Mouse (Mus musculus) NIH3T3 (cell line): Measurements from ENCODE around the gene Car7.

ENCODE experiments used
- DNase-seq: peaks from one replicate; pipeline ENCODE4 v3.0.0-alpha.2; 2012; ENCODE audit warnings: low read depth

Gene Car7

GRCm38 (mm10) chr8:104533971-104534778, at the start of gene Car7, which contains the start of gene Nae1:
Gene Car7 (plus strand): TSS chr8:104534689.
Gene Nae1 (minus strand): TSS chr8:104534637.
- peak; percentile 98 for DNase-seq

GRCm38 (mm10) chr8:104509061-104510006, 25.2 kb upstream of the Car7 start, which contains the start of gene Terb1:
Gene Terb1 (minus strand): TSS chr8:104509910.
- no peak for DNase-seq

GRCm38 (mm10) chr8:104510134-104510533, 24.4 kb upstream of the Car7 start:
- no peak for DNase-seq

DNA sequence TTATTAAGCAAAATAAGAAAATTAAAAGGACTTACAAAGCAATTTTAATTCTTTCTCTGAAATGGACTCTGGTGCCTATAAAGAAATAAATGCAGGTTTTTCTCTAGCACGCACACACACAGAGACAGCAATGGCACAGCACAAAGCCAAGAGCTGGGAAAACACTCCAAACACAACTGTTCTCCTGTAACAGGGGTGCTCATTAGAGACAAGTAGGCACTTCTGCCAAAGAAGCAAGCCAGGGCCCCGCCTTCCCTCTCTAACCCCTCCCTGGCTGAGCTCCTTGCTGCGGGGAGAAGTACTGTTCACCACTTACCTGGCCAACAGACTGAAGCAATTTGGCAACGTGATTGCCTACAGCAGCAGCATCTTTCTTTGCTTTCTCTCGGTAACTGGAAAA, 16.6 kb upstream of the Car7 start:
- DNase-seq: no peak

DNA sequence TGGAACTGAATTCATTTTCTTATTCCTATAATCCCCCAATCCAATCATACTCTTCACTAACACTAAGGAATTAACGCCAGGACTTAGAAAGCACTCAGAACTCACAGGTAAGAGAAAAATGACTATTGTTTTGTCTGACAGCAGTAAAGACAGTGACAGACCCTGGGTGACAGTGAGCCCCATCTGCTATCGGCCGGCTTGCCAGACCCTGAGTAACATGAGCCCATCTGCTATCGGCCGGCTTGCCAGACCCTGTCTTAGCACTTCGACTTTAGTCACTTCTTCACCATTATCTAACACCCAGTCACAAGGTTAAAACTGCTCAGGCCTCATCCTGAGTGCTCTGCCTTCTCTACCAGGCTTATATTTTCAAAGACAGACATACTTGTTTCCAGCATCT, 4.8 kb upstream of the Car7 start:
- no peak for DNase-seq

GRCm38 (mm10) chr8:104533551-104533950, 938 bp upstream of the Car7 start:
- DNase-seq: no peak

GRCm38 (mm10) chr8:104534779-104535141, 271 bp downstream of the Car7 start:
- no peak for DNase-seq

- peak; percentile 11 for DNase-seq
Measured at GRCm38 (mm10) chr8:104535378-104535777, 889 bp downstream of the Car7 start.

DNA sequence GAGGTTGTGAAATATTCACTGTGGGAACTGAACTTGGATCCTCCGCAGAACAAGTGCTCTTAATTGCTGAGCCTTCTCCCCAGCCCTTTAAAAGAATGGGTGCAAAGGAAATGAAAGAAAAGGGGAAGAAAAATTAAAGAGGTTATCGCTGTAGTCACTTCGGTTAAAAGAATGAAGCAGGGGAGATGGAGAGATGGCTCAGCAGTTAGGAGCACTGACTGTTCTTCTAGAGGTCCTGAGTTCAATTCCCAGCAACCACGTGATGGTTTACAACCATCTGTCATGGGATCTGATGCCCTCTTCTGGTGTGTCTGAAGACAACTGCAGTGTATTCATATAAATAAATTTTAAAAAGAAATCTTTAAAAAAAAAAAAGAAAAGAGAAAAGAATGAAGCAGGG, 1.5 kb downstream of the Car7 start:
- no peak for DNase-seq

- no peak for DNase-seq
Measured at GRCm38 (mm10) chr8:104538896-104539295, 4.4 kb downstream of the Car7 start.

DNA sequence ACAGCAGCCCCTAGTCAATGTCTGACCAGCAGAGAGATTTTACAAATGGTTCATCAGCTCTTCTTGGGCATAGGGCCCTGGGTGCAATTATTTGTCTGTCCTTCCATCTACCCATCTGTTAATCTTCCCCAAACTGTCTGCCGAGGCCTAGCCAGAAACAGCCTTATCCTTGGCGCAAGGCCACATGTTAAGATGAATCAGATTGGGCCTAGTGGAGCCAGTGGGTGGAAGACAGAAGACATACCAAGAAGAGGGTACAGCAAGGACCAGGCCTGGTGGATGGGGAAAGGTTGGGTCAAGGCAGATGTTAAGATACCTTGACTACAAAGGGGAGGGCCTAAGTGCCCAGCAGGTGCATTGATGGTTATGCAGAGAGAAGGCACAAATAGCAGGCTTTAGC, 5.1 kb downstream of the Car7 start:
- peak; percentile 30 for DNase-seq

GRCm38 (mm10) chr8:104540238-104540637, 5.7 kb downstream of the Car7 start:
- no peak for DNase-seq

- no peak for DNase-seq
Measured at GRCm38 (mm10) chr8:104540710-104541514, 6.4 kb downstream of the Car7 start.

GRCm38 (mm10) chr8:104541515-104541880, 7.0 kb downstream of the Car7 start:
- DNase-seq: no peak

- no peak for DNase-seq
Measured at GRCm38 (mm10) chr8:104542160-104542559, 7.7 kb downstream of the Car7 start.

GRCm38 (mm10) chr8:104543440-104544045, 9.1 kb downstream of the Car7 start:
- no peak for DNase-seq

GRCm38 (mm10) chr8:104555191-104555590, 20.7 kb downstream of the Car7 start:
- no peak for DNase-seq

DNA sequence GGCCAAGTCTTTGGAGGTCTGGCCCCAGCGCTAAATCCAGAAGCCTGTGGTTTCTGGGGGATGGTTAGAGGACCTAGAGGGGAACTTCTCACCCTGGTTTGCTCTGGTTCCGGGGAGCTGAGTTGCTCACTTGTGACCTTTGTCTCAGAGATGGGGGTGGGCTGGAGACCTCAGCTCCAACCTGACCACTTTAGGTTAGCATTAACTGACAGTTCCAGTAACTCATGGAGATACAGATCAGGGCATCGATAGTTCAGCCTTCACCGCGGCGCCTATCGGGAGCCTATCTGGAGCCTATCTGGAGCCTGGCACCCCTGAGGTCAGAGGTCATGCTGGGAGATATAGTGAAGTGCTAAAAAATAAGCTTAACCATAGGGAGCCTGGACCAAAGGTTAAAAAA, 22.7 kb downstream of the Car7 start:
- no peak for DNase-seq

DNA sequence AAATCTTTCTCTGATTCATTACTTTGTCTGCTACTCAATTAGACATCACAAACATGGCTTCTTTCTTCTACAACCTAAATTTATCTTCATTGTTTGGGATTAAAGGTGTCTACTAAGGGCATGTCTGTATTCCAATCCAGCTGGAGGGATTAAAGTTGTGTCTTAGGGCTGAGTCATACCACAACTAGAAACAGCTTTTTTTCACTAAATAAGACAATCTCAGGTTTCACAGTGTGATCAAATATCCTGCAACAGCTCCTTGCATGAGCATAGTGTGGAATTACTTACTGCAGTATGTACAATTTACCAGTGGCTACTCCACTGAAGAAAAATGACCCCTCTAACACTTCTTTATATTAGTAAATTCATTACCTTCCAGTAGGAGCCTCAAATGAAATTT, 26.2 kb downstream of the Car7 start:
- DNase-seq: no peak

- DNase-seq: peak; percentile 95
Measured at GRCm38 (mm10) chr8:104564633-104565456, 30.4 kb downstream of the Car7 start.

DNA sequence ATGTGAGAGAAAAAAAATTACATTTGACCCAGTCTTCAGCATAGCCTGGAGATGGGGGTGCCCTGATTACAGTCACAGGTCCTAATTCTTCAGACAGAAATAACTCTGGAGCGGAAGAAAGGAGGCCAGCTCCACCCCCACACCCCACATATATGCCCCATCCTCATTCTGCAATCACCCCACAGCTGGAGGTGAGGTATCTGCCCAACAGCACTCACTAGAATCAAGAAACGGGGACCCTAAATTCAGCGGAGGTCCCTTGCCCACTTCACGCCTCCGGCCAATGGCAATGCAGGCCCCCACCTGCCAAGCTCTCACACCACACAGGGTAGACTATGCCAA, 30.9 kb downstream of the Car7 start:
- DNase-seq: no peak
